Mouse (Mus musculus) bone marrow macrophage, adult 2 months (primary cell): ENCODE results near the gene Mapk7.

ENCODE experiments used
- CTCF ChIP-seq: IDR thresholded peaks from 2 replicates; pipeline ENCODE4 v1.5.1; 2012; ENCODE audit warnings: low read depth, mild to moderate bottlenecking, low read length, moderate library complexity
- POLR2A ChIP-seq: IDR thresholded peaks from 2 replicates; pipeline ENCODE4 v1.6.1; 2012; ENCODE audit warnings: mild to moderate bottlenecking, low read depth, low read length, borderline replicate concordance

GRCm38 (mm10) chr11:61481239-61482090 lies 12.7 kb downstream of the Mapk7 start:
- no peak for TF ChIP-seq POLR2A
- no peak for TF ChIP-seq CTCF
